Mouse (Mus musculus) kidney, adult 2 months (tissue): ENCODE results near the gene Rac1.

Experiments used
- CTCF ChIP-seq: fragments of 200-500 bp; conservative IDR thresholded peaks from 2 replicates; pipeline ENCODE4 v1.5.1; 2011; ENCODE audit warnings: low read depth, mild to moderate bottlenecking, control low read depth, low read length, moderate library complexity, mixed read lengths; ENCODE audit not compliant: insufficient read depth, insufficient read length
- POLR2A ChIP-seq: fragments of 200-500 bp; IDR thresholded peaks from one replicate; pipeline ENCODE4 v1.6.1; 2011; ENCODE audit warnings: low read depth, low read length, control low read depth

DNA sequence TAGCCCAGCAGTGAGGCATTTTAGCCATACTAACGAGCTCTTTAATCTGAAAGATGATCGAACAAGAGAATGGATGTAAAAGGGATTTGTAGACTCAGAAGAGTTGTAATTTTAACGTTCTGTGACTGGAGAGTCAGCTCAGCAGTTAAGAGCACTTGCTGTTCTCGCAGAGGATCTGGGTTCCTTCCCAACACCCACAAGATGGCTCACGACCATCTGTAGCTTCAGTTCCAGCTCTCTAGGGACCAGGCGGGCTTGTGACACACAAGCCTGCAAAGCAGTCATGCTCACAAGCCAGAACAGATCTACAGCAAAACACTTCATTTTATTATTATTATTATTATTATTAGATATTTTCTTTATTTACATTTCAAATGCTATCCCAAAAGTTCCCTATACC is 25.1 kb upstream of the Rac1 start:
- TF ChIP-seq CTCF = no peak
- TF ChIP-seq POLR2A = no peak
